Mouse (Mus musculus) heart, adult 2 months (tissue): ENCODE data around the gene Slc39a11. TPM values are rescaled to one million over a fixed set of nuclear protein-coding genes. Genes with fewer than 3 reads are reported as not detected.

Experiments used
- DNase-seq, 2 experiments: peaks; one replicate each; pipeline ENCODE4 v3.0.0; 2021
- H3K27ac ChIP-seq: fragments of 200-600 bp; 2 replicates; pipeline ENCODE4 v1.8.1; 2022
- H3K27me3 ChIP-seq: fragments of 200-500 bp; 2 replicates; pipeline ENCODE4 v1.6.1; 2012; ENCODE audit warnings: mild to moderate bottlenecking, low read length, inconsistent platforms, mixed read lengths; ENCODE audit not compliant: control insufficient read depth, insufficient read depth
- H3K36me3 ChIP-seq: fragments of 200-500 bp; 2 replicates; pipeline ENCODE4 v1.6.1; 2012; ENCODE audit warnings: low read length, inconsistent platforms; ENCODE audit not compliant: control insufficient read depth, insufficient read depth
- H3K4me1 ChIP-seq: fragments of 200-500 bp; 2 replicates; pipeline ENCODE4 v1.6.1; 2011; ENCODE audit warnings: low read length; ENCODE audit not compliant: control insufficient read depth, insufficient read depth
- H3K4me3 ChIP-seq: fragments of 200-600 bp; 2 replicates; pipeline ENCODE4 v1.8.1; 2022
- H3K79me2 ChIP-seq: fragments of 200-500 bp; replicated peaks from 2 replicates; pipeline ENCODE4 v1.6.1; 2012; ENCODE audit warnings: mild to moderate bottlenecking, inconsistent platforms, low read length, moderate library complexity, mixed read lengths; ENCODE audit not compliant: control insufficient read depth, insufficient read depth
- H3K9ac ChIP-seq: fragments of 200-500 bp; 2 replicates; pipeline ENCODE4 v1.6.1; 2012; ENCODE audit warnings: low read depth, mild to moderate bottlenecking, control low read depth, inconsistent platforms, low read length, mixed read lengths
- CTCF ChIP-seq: fragments of 200-600 bp; IDR thresholded peaks from 2 replicates; pipeline ENCODE4 v1.8.1; 2022; ENCODE audit warnings: antibody characterized with exemption, mild to moderate bottlenecking, moderate library complexity
- EP300 ChIP-seq: fragments of 200-500 bp; IDR thresholded peaks from 2 replicates; pipeline ENCODE4 v1.6.1; 2011; ENCODE audit warnings: low read depth, low read length, control low read depth; ENCODE audit not compliant: insufficient read depth
- POLR2A ChIP-seq: fragments of 200-500 bp; IDR thresholded peaks from 2 replicates; pipeline ENCODE4 v1.6.1; 2011; ENCODE audit warnings: mild to moderate bottlenecking, low read depth, low read length, control low read depth; ENCODE audit not compliant: insufficient read depth
- WGBS: fragments of 180-500 bp; shearing (Covaris S2); methylation state at CpG from one replicate; pipeline ENCODE4 v1.1.7; 2018; 5-methylcytosine and 5-hydroxymethylcytosine counted together
- intact Hi-C: fragments of 180-260 bp; cut with DNase I; formaldehyde crosslinking; loops from one replicate; pipeline ENCODE4 v1.15.1; 2025
- polyA plus RNA-seq: library from polyadenylated mRNA; depleted of rRNA; stranded (reverse); fragments of >200 nt; gene quantifications from 2 replicates; pipeline ENCODE4 v1.2.3, GENCODE M21; 2012
- total RNA-seq, 2 experiments: library from RNA; stranded (reverse); gene quantifications; 2 replicates each; pipeline ENCODE4 v1.2.3; 2021

Gene Slc39a11
- total and polyA plus RNA-seq, 3 experiments = 2.6 to 5.6 (median 2.7) TPM

GRCm38 (mm10) chr11:113326387-113327011 lies 323.4 kb downstream of the Slc39a11 start:
- Histone ChIP-seq H3K9ac (no peak overlapping the region), H3K4me1 (no peaks in the 10 kb centered on the region), H3K27ac (no peak overlapping the region), H3K79me2 (no peaks in the 10 kb centered on the region), H3K4me3 (no peak overlapping the region), H3K36me3 (no peaks in the 10 kb centered on the region), H3K27me3 (no peaks in the 10 kb centered on the region)
- DNase-seq = peak; percentile 38 to 75
- 27% methylated on average over 18 of the region's 18 CpGs for WGBS
- no peak for TF ChIP-seq EP300
- peak; percentile 81 for TF ChIP-seq CTCF
- TF ChIP-seq POLR2A = no peak
- intact Hi-C loops = no loop called here

DNA sequence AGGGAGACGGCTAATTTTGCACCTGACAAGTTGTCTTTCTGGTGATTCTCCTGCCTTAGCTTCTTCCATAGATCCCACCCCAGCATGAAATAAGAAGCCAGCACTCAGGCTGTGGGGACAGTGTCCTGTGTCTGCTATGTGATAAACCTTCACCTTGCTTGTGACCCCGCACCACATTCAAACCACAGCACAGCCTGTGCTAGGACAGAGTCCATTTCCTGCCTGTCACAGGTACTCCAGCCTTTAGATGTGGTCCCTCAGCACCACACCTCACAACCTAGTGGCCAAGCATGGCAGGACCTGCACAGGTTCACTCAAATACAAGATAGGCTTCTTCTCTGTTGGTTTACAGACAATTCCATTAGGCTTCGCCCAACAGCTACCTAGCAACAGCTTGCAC lies 328.3 kb downstream of the Slc39a11 start:
- intact Hi-C loops = no loop called here
- 97% methylated on average over 3 of the region's 3 CpGs for WGBS

DNA sequence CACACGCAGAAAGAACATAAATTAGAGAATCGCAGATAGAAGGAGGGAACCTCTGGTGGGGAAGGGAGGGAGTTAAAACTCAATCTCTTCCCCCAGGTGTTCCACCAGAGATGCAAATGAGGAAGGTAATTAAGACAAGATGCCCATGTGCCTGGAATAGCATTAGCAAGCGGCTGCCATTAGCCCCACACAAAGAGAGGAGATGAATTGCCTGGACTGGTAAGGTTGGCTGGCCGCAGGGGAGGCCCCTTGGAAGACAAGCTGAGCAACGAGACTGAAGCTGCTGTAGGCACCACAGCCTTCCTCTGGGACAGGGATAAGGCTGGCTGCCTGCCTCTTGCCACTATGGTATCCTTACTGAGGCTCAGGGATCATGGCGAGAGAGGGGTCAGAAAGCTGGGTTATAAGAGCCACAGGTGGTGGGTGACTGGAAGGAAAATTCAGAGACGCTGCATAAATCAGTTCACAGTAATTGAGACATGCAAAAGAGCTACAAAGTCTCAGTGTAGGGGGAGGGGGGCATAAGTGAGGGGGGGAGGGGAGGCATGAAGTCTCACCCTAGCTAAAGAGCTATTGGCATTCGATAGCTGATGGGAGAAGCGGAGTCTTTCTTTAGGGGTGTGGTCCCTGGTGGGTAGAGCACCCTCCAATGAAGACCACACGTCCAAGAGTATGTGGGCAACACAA lies 340.5 kb downstream of the Slc39a11 start:
- no peak for DNase-seq
- no peaks in the 10 kb centered on the region for H3K4me1 ChIP-seq
- WGBS = 77% methylated on average over 10 of the region's 10 CpGs

More for the DNA sequence above, 328.3 kb downstream of the Slc39a11 start:
- no peaks in the 10 kb centered on the region for H3K27me3 ChIP-seq
- DNase-seq = no peak
- no peaks in the 10 kb centered on the region for H3K36me3 ChIP-seq
- H3K9ac ChIP-seq = no peak overlapping the region
- H3K79me2 ChIP-seq = no peaks in the 10 kb centered on the region
- no peak overlapping the region for H3K27ac ChIP-seq
- TF ChIP-seq CTCF = no peak
- no peak for TF ChIP-seq POLR2A
- TF ChIP-seq EP300 = no peak
- H3K4me1 ChIP-seq = no peaks in the 10 kb centered on the region
- no peak overlapping the region for H3K4me3 ChIP-seq

GRCm38 (mm10) chr11:113308256-113308941 lies 341.5 kb downstream of the Slc39a11 start:
- H3K79me2 ChIP-seq = no peaks in the 10 kb centered on the region
- intact Hi-C loops = no loop called here
- H3K4me3 ChIP-seq = no peak overlapping the region
- DNase-seq = no peak
- no peak overlapping the region for H3K27ac ChIP-seq
- WGBS = 77% methylated on average over 4 of the region's 4 CpGs
- TF ChIP-seq EP300 (no peak), CTCF (no peak), POLR2A (no peak)
- no peaks in the 10 kb centered on the region for H3K27me3 ChIP-seq
- H3K36me3 ChIP-seq = no peaks in the 10 kb centered on the region
- H3K9ac ChIP-seq = no peak overlapping the region
- no peaks in the 10 kb centered on the region for H3K4me1 ChIP-seq

More for the DNA sequence above, 340.5 kb downstream of the Slc39a11 start:
- no peaks in the 10 kb centered on the region for H3K36me3 ChIP-seq
- TF ChIP-seq POLR2A (no peak), CTCF (no peak), EP300 (no peak)
- H3K79me2 ChIP-seq = no peaks in the 10 kb centered on the region
- intact Hi-C loops = no loop called here
- H3K27me3 ChIP-seq = no peaks in the 10 kb centered on the region
- no peak overlapping the region for H3K27ac ChIP-seq
- no peak overlapping the region for H3K9ac ChIP-seq
- no peak overlapping the region for H3K4me3 ChIP-seq

DNA sequence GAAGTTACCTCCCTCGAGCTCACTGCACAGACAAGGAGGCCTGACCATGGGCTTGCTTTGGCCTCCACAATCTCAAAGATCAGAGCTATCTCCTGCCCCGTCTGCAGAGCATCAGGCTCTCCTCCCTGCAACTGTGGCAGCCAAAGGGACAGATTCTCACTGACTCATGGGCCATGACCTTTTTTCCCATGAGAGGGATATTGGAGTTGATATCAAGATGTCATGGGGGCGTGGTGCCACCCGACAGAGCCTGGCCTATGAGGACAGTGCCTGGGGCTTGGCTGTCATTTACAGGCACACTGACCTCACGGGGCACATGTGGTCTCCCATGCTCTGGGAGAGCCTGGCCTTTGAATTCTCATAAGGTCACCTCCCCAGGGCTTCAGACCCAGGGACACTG lies 346.7 kb downstream of the Slc39a11 start:
- Histone ChIP-seq H3K4me1 (no peaks in the 10 kb centered on the region), H3K9ac (no peak overlapping the region), H3K79me2 (no peaks in the 10 kb centered on the region), H3K27me3 (no peaks in the 10 kb centered on the region), H3K27ac (no peak overlapping the region), H3K4me3 (no peak overlapping the region), H3K36me3 (no peaks in the 10 kb centered on the region)
- TF ChIP-seq CTCF = no peak
- TF ChIP-seq POLR2A = no peak
- TF ChIP-seq EP300 = no peak
- intact Hi-C loops = no loop called here
- DNase-seq = no peak
- 72% methylated on average over 5 of the region's 5 CpGs for WGBS
